Mouse (Mus musculus): Measurements from ENCODE around the gene Cyp2c40. TPM values are rescaled to one million over a fixed set of nuclear protein-coding genes. Genes with fewer than 3 reads are reported as not detected.

The Cyp2c40 gene
- polyA plus RNA-seq, 1 experiment from 2014 or later = not detected

Other genes with a start within 250 kb of the Cyp2c40 start
- gene Cyp2c67, start 163.8 kb downstream of the Cyp2c40 start, polyA plus RNA-seq (2014; fragmentation: Nextera tagmentation; extraction: Ambion mirVana) = not detected in 2 replicates
- 0.14 TPM in 1 of 2 replicates, not detected in the other for gene Cyp2c68, start 71.8 kb downstream of the Cyp2c40 start, polyA plus RNA-seq (2014; fragmentation: Nextera tagmentation; extraction: Ambion mirVana)
- not detected in 2 replicates for gene Cyp2c69, start 74.0 kb upstream of the Cyp2c40 start, polyA plus RNA-seq (2014; fragmentation: Nextera tagmentation; extraction: Ambion mirVana)
- not detected in 2 replicates for gene Cyp2c37, start 179.6 kb upstream of the Cyp2c40 start, polyA plus RNA-seq (2014; fragmentation: Nextera tagmentation; extraction: Ambion mirVana)

Data from kidney, embryonic 14.5 days (tissue).